In the genomic region with DNA sequence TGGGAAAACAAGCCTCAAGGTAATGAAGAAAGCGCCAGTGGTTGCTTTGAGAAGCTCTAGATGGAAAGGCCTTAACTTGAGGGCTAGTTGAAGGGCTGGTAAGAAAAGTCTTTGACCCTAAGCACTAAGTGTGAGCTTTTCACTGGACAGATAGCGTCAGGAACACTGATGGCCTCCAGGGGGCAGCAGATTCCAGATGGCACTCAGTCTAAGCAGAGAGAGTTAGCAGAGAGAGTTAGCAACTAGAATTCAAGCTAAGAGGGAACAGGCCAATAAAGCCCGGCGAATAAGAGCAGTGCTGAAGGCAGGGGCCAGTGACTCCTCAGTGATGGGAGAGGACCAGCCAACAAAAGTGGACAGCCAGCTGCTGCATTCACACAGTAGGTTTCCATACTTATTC, we compare ENCODE assay signal across 8 mouse cellular contexts.
DNase-seq lines count a peak whose midpoint lies in the region; ATAC-seq and TF ChIP-seq lines count a peak whose summit lies in the region.

No protein-coding gene starts in this region.

- peak; percentile 97 for TF ChIP-seq CTCF in left cerebral cortex, adult 2 months (IDR thresholded peaks at IDR 0.05)

- DNase-seq in gastrocnemius, adult 8-10 months (ENCODE audit: low spot score in 2 of 2): peak; percentile 59 to 66
- DNase-seq in induced T-regulatory cell, adult 2 months (ENCODE audit: low read depth): peak; percentile 86
- peak; percentile 76 to 81 for DNase-seq in left cerebral cortex, adult 2 months (ENCODE audit: extremely low spot score in 1 of 2, low spot score in 2 of 2)
- peak; percentile 79 to 85 for DNase-seq in lung, postnatal 4 days
- peak; percentile 79 to 89 for DNase-seq in right cerebral cortex, postnatal 10 days (ENCODE audit: low spot score in 2 of 2)
- DNase-seq in urinary bladder, postnatal 25 days (ENCODE audit: low spot score): peak; percentile 80

- intact Hi-C loops in left cerebral cortex, adult 2 months (cut with DNase I): loop anchor here (1.0 to 10.0 kb wide), 3 partner anchors 139 to 333 kb away; partner anchors contain the start of genes Hipk2 and Tbxas1

- peak; percentile 72 for ATAC-seq in activated CD4-positive, CD25-positive, alpha-beta regulatory T cell, adult 4 months
- peak; percentile 92 for ATAC-seq in common myeloid progenitor, adult 5-6 weeks (replicated peaks; ENCODE audit: low read depth, poor library complexity, severe bottlenecking)

- H3K27ac ChIP-seq in left cerebral cortex, adult 2 months: 0 out of 2 replicates have a peak overlapping the region, but pooled peaks have one; percentile 26

- no peak overlapping the region for H3K4me3 ChIP-seq in left cerebral cortex, adult 2 months
